Mouse (Mus musculus) liver, adult 2 months (tissue): Measurements from ENCODE around the gene Sppl2c. TPM values are rescaled to one million over a fixed set of nuclear protein-coding genes. Genes with fewer than 3 reads are reported as not detected.
A peak's percentile ranks its signal among the peaks of the same experiment; 100 is the strongest.

Experiments used
- DNase-seq: peaks from one replicate; pipeline ENCODE4 v3.0.0-alpha.2; 2011; ENCODE audit warnings: low read depth, low spot score; ENCODE audit errors: extremely low read depth
- H3K27ac ChIP-seq: fragments of 200-500 bp; replicated peaks from 2 replicates; pipeline ENCODE4 v1.5.1; 2012; ENCODE audit warnings: low read depth, mild to moderate bottlenecking, control low read depth, inconsistent platforms, low read length; ENCODE audit not compliant: insufficient read depth
- H3K27me3 ChIP-seq: fragments of 200-500 bp; 2 replicates; pipeline ENCODE4 v1.6.1; 2012; ENCODE audit warnings: mild to moderate bottlenecking, moderate library complexity, low read length, inconsistent platforms; ENCODE audit not compliant: control insufficient read depth, insufficient read depth
- H3K36me3 ChIP-seq: fragments of 200-500 bp; 2 replicates; pipeline ENCODE4 v1.6.1; 2012; ENCODE audit warnings: low read length, inconsistent platforms; ENCODE audit not compliant: control insufficient read depth, insufficient read depth
- H3K4me1 ChIP-seq: fragments of 200-500 bp; 2 replicates; pipeline ENCODE4 v1.6.1; 2011; ENCODE audit warnings: low read length; ENCODE audit not compliant: control insufficient read depth, insufficient read depth
- H3K4me3 ChIP-seq: fragments of 200-500 bp; 2 replicates; pipeline ENCODE4 v1.5.1; 2011; ENCODE audit warnings: low read depth, mild to moderate bottlenecking, control low read depth, low read length, moderate library complexity; ENCODE audit not compliant: insufficient read depth
- H3K79me2 ChIP-seq: fragments of 200-500 bp; 2 replicates; pipeline ENCODE4 v1.6.1; 2012; ENCODE audit warnings: inconsistent platforms, mild to moderate bottlenecking, low read length, moderate library complexity; ENCODE audit not compliant: control insufficient read depth, insufficient read depth
- H3K9ac ChIP-seq: fragments of 200-500 bp; 2 replicates; pipeline ENCODE4 v1.6.1; 2012; ENCODE audit warnings: low read depth, mild to moderate bottlenecking, control low read depth, inconsistent platforms, low read length
- CTCF ChIP-seq: fragments of 200-500 bp; IDR thresholded peaks from 2 replicates; pipeline ENCODE4 v1.5.1; 2011; ENCODE audit warnings: low read depth, low read length, control low read depth
- POLR2A ChIP-seq: fragments of 200-500 bp; IDR thresholded peaks from 2 replicates; pipeline ENCODE4 v1.6.1; 2011; ENCODE audit warnings: low read length, control low read depth; ENCODE audit not compliant: insufficient read depth; ENCODE audit errors: extremely low read depth
- WGBS: fragments of 180-500 bp; shearing (Covaris S2); methylation state at CpG from one replicate; pipeline ENCODE4 v1.1.7; 2018; 5-methylcytosine and 5-hydroxymethylcytosine counted together
- polyA plus RNA-seq: library from polyadenylated mRNA; depleted of rRNA; stranded (reverse); fragments of >200 nt; gene quantifications from 2 replicates; pipeline ENCODE4 v1.2.3, GENCODE M21; 2012
- total RNA-seq: library from RNA; depleted of rRNA; stranded (reverse); fragments of >200 nt; gene quantifications from 2 replicates; pipeline ENCODE4 v1.2.3, GENCODE M21; 2014

The Sppl2c gene
- total and polyA plus RNA-seq, 2 experiments, result not detected

DNA sequence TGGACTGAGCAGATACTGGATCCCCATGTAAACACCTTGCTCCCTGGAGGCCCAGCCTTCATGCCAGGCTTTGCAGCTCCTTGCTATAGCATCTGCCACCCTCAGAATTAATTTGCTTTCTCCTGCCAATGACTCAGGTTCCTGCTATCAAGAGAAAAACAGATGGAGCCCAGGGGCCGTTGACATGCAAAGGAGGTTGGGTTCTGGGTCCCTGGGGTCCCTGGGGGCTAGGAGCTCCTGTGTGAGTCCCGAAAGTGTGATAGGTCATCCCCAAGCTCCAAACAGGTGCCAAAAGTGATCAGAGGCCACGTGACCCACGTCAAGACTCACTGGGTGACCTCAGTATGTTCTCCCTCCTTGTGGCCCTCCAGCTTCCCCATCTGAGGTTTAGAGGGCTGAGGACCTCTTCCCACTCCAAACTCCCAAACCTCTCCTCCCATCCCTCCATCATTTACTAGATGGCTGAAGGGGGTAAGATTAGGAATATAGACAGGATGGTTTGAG is 26.3 kb upstream of the Sppl2c start:
- WGBS, result 71% methylated on average over 4 of the region's 4 CpGs

DNA sequence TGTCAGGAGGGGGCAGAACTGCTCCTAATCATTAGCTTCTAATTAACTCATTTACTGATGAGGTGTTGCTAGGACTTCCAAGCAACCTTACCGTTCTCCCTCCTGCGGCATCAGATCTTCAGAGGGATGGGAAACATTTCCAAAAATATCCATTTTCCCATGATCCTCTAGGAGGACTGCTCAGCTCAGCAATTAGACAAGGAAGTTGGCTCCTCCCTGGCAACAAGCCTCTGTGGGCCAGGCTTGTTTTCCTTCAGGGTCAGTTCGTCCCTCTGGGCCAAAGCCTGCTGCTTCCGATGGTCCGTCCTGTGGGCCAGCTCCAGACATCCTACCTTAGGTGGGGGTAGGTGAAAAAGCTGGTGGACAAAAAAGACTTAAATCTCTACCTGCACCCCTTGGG is 25.0 kb upstream of the Sppl2c start:
- Histone ChIP-seq H3K4me3 (no peak overlapping the region), H3K4me1 (no peaks in the 10 kb centered on the region), H3K79me2 (no peaks in the 10 kb centered on the region), H3K27ac (no peak overlapping the region), H3K27me3 (no peaks in the 10 kb centered on the region), H3K9ac (no peak overlapping the region), H3K36me3 (no peaks in the 10 kb centered on the region)
- no peak for TF ChIP-seq POLR2A
- 72% methylated on average over 5 of the region's 5 CpGs for WGBS
- DNase-seq, result no peak

More for the DNA sequence above, 26.3 kb upstream of the Sppl2c start:
- no peaks in the 10 kb centered on the region for H3K27me3 ChIP-seq
- H3K9ac ChIP-seq, result no peak overlapping the region
- H3K36me3 ChIP-seq, result no peaks in the 10 kb centered on the region
- no peak overlapping the region for H3K27ac ChIP-seq
- H3K4me1 ChIP-seq, result no peaks in the 10 kb centered on the region
- no peak overlapping the region for H3K4me3 ChIP-seq
- DNase-seq, result no peak
- TF ChIP-seq CTCF, result no peak
- TF ChIP-seq POLR2A, result no peak
- H3K79me2 ChIP-seq, result no peaks in the 10 kb centered on the region

- TF ChIP-seq POLR2A (no peak), CTCF (no peak)
- Histone ChIP-seq H3K79me2 (no peaks in the 10 kb centered on the region), H3K4me3 (no peak overlapping the region), H3K27me3 (no peaks in the 10 kb centered on the region), H3K9ac (no peak overlapping the region), H3K4me1 (no peaks in the 10 kb centered on the region), H3K27ac (no peak overlapping the region), H3K36me3 (no peaks in the 10 kb centered on the region)
- no peak for DNase-seq
- 82% methylated on average over 10 of the region's 10 CpGs for WGBS
Observed at GRCm38 (mm10) chr11:104164257-104164656, 21.9 kb upstream of the Sppl2c start.

GRCm38 (mm10) chr11:104171281-104171781 is 14.8 kb upstream of the Sppl2c start:
- Histone ChIP-seq H3K27me3 (no peaks in the 10 kb centered on the region), H3K4me1 (no peaks in the 10 kb centered on the region), H3K9ac (no peak overlapping the region), H3K36me3 (no peaks in the 10 kb centered on the region), H3K27ac (no peak overlapping the region), H3K79me2 (no peaks in the 10 kb centered on the region), H3K4me3 (no peak overlapping the region)
- TF ChIP-seq POLR2A, result no peak
- peak; percentile 95 for TF ChIP-seq CTCF
- 30% methylated on average over 12 of the region's 12 CpGs for WGBS
- no peak for DNase-seq

- no peaks in the 10 kb centered on the region for H3K36me3 ChIP-seq
- no peak overlapping the region for H3K9ac ChIP-seq
- no peak overlapping the region for H3K4me3 ChIP-seq
- 43% methylated on average over 7 of the region's 7 CpGs for whole genome bisulfite sequencing
- no peaks in the 10 kb centered on the region for H3K27me3 ChIP-seq
- H3K79me2 ChIP-seq, result no peaks in the 10 kb centered on the region
- no peak for DNase-seq
- no peak overlapping the region for H3K27ac ChIP-seq
- no peaks in the 10 kb centered on the region for H3K4me1 ChIP-seq
- no peak for TF ChIP-seq CTCF
- no peak for TF ChIP-seq POLR2A
Observed at GRCm38 (mm10) chr11:104178893-104179292, 7.2 kb upstream of the Sppl2c start.

DNA sequence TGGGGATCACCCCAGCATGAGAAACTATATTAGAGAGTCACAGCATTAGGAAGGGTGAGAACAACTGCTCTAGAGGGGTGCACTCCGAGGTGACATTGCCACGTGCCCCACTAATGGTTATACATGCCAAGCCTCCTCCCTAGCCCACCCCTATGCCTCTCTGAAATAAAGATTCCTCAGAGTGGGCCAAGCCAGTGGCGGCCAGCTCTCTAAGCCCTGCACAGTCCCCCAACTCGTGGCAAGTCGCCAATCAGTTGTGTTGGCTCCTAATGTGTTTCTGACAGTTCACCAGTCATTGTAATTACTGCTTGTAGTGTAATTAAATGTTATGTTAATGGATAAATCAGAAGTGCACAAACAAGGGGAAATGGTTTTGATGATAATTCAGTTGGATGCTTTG is 6.3 kb upstream of the Sppl2c start:
- Histone ChIP-seq H3K79me2 (no peaks in the 10 kb centered on the region), H3K9ac (no peak overlapping the region), H3K27me3 (no peaks in the 10 kb centered on the region), H3K4me1 (no peaks in the 10 kb centered on the region), H3K4me3 (no peak overlapping the region), H3K27ac (no peak overlapping the region), H3K36me3 (no peaks in the 10 kb centered on the region)
- TF ChIP-seq POLR2A (no peak), CTCF (no peak)
- WGBS, result 67% methylated on average over 5 of the region's 5 CpGs
- DNase-seq, result no peak
